ENCODE assay signal across 9 mouse cellular contexts in the genomic region with DNA sequence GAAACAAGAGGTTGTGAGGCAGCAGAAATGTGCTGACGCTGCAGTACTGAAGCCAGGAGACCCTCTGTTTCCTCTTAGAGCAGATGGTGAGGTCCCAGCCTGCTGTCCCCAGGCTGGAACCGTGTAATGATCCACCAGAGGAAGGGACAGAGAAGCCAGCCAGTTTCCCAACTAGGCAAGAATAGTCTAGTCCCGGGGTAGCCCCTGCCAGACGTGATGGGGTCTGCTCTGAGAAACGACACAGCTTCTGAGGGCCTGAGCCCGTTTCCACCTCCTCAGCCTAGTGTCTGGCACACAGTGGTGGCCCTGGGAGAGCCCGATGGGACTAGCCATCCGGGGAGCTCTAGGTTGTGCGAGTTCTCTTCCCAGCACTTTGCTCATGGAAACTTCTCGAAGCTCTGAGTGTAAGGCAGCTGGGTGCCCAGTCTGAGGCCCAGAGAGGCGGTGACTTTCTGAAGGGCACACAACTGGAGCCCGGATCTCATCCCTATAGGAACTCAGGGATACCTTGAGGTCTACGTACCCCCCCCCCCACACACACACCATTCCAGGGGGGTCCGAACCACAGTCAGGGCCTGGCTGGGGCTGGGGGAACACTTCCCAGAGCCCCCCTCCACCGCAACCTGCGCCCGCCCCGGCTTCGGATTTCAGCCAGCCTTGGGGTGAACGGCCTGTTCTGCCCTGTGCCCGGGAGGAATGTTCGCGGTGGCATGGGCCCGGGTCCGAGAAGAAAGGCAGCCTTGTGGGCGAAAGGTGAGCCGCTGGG. TPM values are rescaled to one million over a fixed set of nuclear protein-coding genes. Genes with fewer than 3 reads are reported as not detected.
DNase-seq lines count a peak whose midpoint lies in the region; ATAC-seq and TF ChIP-seq lines count a peak whose summit lies in the region.
"Had no signal": no experiment of that assay in that cellular context is flagged by ENCODE, and none has a peak within 500 bp of the region (broad histone marks: within the 10 kb centered on the region; RNA-seq: fewer than 3 reads in every experiment).

No protein-coding gene starts in this region.

- peaks cover 8% of the 10 kb centered on the region; the same call in 1 of the 2 replicates for H3K27me3 ChIP-seq in hindbrain, embryonic 12.5 days
- peaks cover 45% of the 10 kb centered on the region for H3K27me3 ChIP-seq in midbrain, embryonic 10.5 days (ENCODE audit: low read depth, poor library complexity, severe bottlenecking)

- 33% methylated on average over 27 of the region's 27 CpGs for WGBS in hindbrain, embryonic 12.5 days
- 47% methylated on average over 27 of the region's 27 CpGs for WGBS in midbrain, embryonic 10.5 days

- H3K36me3 ChIP-seq in hindbrain, embryonic 12.5 days: no peaks in the 10 kb centered on the region
- no peaks in the 10 kb centered on the region for H3K36me3 ChIP-seq in midbrain, embryonic 10.5 days

- intact Hi-C loops in gastrocnemius, adult 2 months (cut with DNase I): no loop called here
- intact Hi-C loops in left cerebral cortex, postnatal 14 days (cut with DNase I): no loop called here

- H3K4me3 ChIP-seq in gastrocnemius, adult 2 months: peak overlapping the region; percentile 48
- H3K4me3 ChIP-seq in hindbrain, embryonic 12.5 days: peak overlapping the region; percentile 16; the same call in 1 of the 2 replicates
- H3K4me3 ChIP-seq in midbrain, embryonic 10.5 days: peak overlapping the region; percentile 43

- DNase-seq in gastrocnemius, adult 2 months: no peak
- no peak for DNase-seq in gastrocnemius, postnatal 25 days
- peak; percentile 20 for DNase-seq in Muller cell, postnatal 12 days (ENCODE audit: inconsistent ontology term)
- DNase-seq in midbrain, embryonic 10.5 days (ENCODE audit: low spot score): peak; percentile 27
- DNase-seq in adrenal gland, postnatal 10 days: no peak
- no peak for DNase-seq in left cerebral cortex, postnatal 14 days (ENCODE audit: low spot score in 2 of 2)
- DNase-seq in right cerebral cortex, postnatal 36 days (ENCODE audit: low spot score in 2 of 2): no peak
- DNase-seq: B cell, adult 2 months had no signal

- peak overlapping the region; percentile 53 for H3K9ac ChIP-seq in hindbrain, embryonic 12.5 days

- no peak for TF ChIP-seq CTCF in gastrocnemius, adult 2 months (IDR thresholded peaks at IDR 0.05)

- H3K4me1 ChIP-seq in hindbrain, embryonic 12.5 days: peaks cover 40% of the 10 kb centered on the region
- peaks cover 47% of the 10 kb centered on the region for H3K4me1 ChIP-seq in midbrain, embryonic 10.5 days

- peak overlapping the region; percentile 72 for H3K27ac ChIP-seq in gastrocnemius, adult 2 months
- peak overlapping the region; percentile 53 for H3K27ac ChIP-seq in hindbrain, embryonic 12.5 days
- H3K27ac ChIP-seq in midbrain, embryonic 10.5 days (replicated peaks): peak overlapping the region; percentile 77

- H3K9me3 ChIP-seq in hindbrain, embryonic 12.5 days (replicated peaks): no peaks in the 10 kb centered on the region
- no peaks in the 10 kb centered on the region for H3K9me3 ChIP-seq in midbrain, embryonic 10.5 days (replicated peaks)

- ATAC-seq in hindbrain, embryonic 12.5 days (ENCODE audit: low FRiP score): peak; percentile 15

- H3K4me2 ChIP-seq in hindbrain, embryonic 12.5 days (replicated peaks): peak overlapping the region; percentile 48

RNA-seq across cellular contexts. Expression of a gene that starts 35.0 kb away (rescaled TPM):
- 100 to 1,000 TPM; 170 to 181 TPM for total RNA-seq in gastrocnemius, adult 2 months (2021)
- 100 to 1,000 TPM; 157 to 160 TPM for total RNA-seq in gastrocnemius, postnatal 25 days (2021)
- 290 and 291 TPM in 2 replicates for polyA plus RNA-seq in hindbrain, embryonic 12.5 days (2016; fragmentation: Nextera tagmentation; extraction: Ambion mirVana)
- polyA plus RNA-seq in midbrain, embryonic 10.5 days (2016; fragmentation: Nextera tagmentation; extraction: Ambion mirVana): 410 and 413 TPM in 2 replicates
- 100 to 1,000 TPM; 159 to 162 TPM for total RNA-seq in adrenal gland, postnatal 10 days (2021)
- 100 to 1,000 TPM; 215 to 250 TPM for total RNA-seq in left cerebral cortex, postnatal 14 days (2021)

RNA-seq across cellular contexts. Expression of a gene that starts 58.9 kb away (rescaled TPM):
- 1 to 10 TPM; 1.1 to 1.2 TPM for total RNA-seq in gastrocnemius, adult 2 months (2021)
- total RNA-seq in gastrocnemius, postnatal 25 days (2021): 1 to 10 TPM; 1.3 TPM
- polyA plus RNA-seq in hindbrain, embryonic 12.5 days (2016; fragmentation: Nextera tagmentation; extraction: Ambion mirVana): 30.1 and 39.0 TPM in 2 replicates
- 30.0 and 36.1 TPM in 2 replicates for polyA plus RNA-seq in midbrain, embryonic 10.5 days (2016; fragmentation: Nextera tagmentation; extraction: Ambion mirVana)
- 1 to 10 TPM; 6.2 to 8.5 TPM for total RNA-seq in adrenal gland, postnatal 10 days (2021)
- total RNA-seq in left cerebral cortex, postnatal 14 days (2021): under 1 TPM; 0.86 to 0.95 TPM

Comparison
In these comparisons a context has a peak if more than half of its experiments do, and no peak if none do; other contexts are left out.
1. DNase-seq: peak in Muller cell, postnatal 12 days (single experiment) and midbrain, embryonic 10.5 days (single experiment); none in gastrocnemius, adult 2 months (single experiment), gastrocnemius, postnatal 25 days (single experiment), adrenal gland, postnatal 10 days (single experiment), left cerebral cortex, postnatal 14 days (0 of 2) and right cerebral cortex, postnatal 36 days (0 of 2).
2. Peak in every context shown above with its lines, with median percentiles within 50 percentile points of each other: H3K27ac ChIP-seq and H3K4me3 ChIP-seq.